Mouse (Mus musculus) hindbrain, postnatal 0 days (tissue): ENCODE measurements around the gene Tspan14. TPM values are rescaled to one million over a fixed set of nuclear protein-coding genes. Genes with fewer than 3 reads are reported as not detected.

Source experiments
- ATAC-seq: fragments of 200-750 bp; cut with Nextera tagmentation; 2 replicates; pipeline ENCODE4 v1.8.0; 2017; ENCODE audit warnings: mild to moderate bottlenecking, moderate TSS enrichment, moderate library complexity
- DNase-seq: peaks from one replicate; pipeline ENCODE4 v3.0.0-alpha.2; 2015; ENCODE audit warnings: low spot score
- H3K27ac ChIP-seq: fragments of 300-500 bp; sonication (generic); 2 replicates; pipeline ENCODE4 v1.5.1; 2014; ENCODE audit warnings: mild to moderate bottlenecking
- H3K27me3 ChIP-seq: fragments of 300-500 bp; sonication (generic); 2 replicates; pipeline ENCODE4 v1.6.1; 2014; ENCODE audit warnings: low read length, mixed read lengths; ENCODE audit not compliant: insufficient read depth
- H3K36me3 ChIP-seq: fragments of 300-500 bp; sonication (generic); 2 replicates; pipeline ENCODE4 v1.6.1; 2014; ENCODE audit warnings: low read length, mixed read lengths; ENCODE audit not compliant: insufficient read depth
- H3K4me1 ChIP-seq: fragments of 300-500 bp; sonication (generic); 2 replicates; pipeline ENCODE4 v1.6.1; 2014; ENCODE audit warnings: antibody characterized with exemption, low read length, mixed read lengths; ENCODE audit not compliant: insufficient read depth
- H3K4me2 ChIP-seq: fragments of 300-500 bp; sonication (generic); 2 replicates; pipeline ENCODE4 v1.6.1; 2014; ENCODE audit warnings: low read depth, mild to moderate bottlenecking, low read length, moderate library complexity, mixed read lengths
- H3K4me3 ChIP-seq: fragments of 300-500 bp; sonication (generic); 2 replicates; pipeline ENCODE4 v1.5.1; 2014; ENCODE audit warnings: low read length
- H3K9ac ChIP-seq: fragments of 300-500 bp; sonication (generic); replicated peaks from 2 replicates; pipeline ENCODE4 v1.6.1; 2014; ENCODE audit warnings: mild to moderate bottlenecking, low read length, moderate library complexity, mixed read lengths
- H3K9me3 ChIP-seq: fragments of 300-500 bp; sonication (generic); 2 replicates; pipeline ENCODE4 v1.6.1; 2016; ENCODE audit warnings: low read length, mixed read lengths
- CTCF ChIP-seq: IDR thresholded peaks from 2 replicates; pipeline ENCODE4 v1.5.1; 2016; ENCODE audit warnings: antibody characterized with exemption, control low read depth, low read depth
- WGBS: fragments of 180-500 bp; shearing (Covaris S2); extraction: QIAGEN DNeasy Blood & Tissue Kit; methylation state at CpG from one replicate; pipeline ENCODE4 v1.1.7; 2014; 5-methylcytosine and 5-hydroxymethylcytosine counted together
- polyA plus RNA-seq: library from polyadenylated mRNA; unstranded; fragments of >200 nt; fragmentation: Nextera tagmentation; extraction: Ambion mirVana; gene quantifications from 2 replicates; pipeline ENCODE4 v1.2.1, GENCODE M21; 2015
- total RNA-seq: library from RNA; depleted of rRNA; stranded (reverse); fragments of >200 nt; gene quantifications from 2 replicates; pipeline ENCODE4 v1.2.3, GENCODE M21; 2014

The Tspan14 gene
- total and polyA plus RNA-seq, 2 experiments from 2014 or later: 30.4 to 39.2 TPM

DNA sequence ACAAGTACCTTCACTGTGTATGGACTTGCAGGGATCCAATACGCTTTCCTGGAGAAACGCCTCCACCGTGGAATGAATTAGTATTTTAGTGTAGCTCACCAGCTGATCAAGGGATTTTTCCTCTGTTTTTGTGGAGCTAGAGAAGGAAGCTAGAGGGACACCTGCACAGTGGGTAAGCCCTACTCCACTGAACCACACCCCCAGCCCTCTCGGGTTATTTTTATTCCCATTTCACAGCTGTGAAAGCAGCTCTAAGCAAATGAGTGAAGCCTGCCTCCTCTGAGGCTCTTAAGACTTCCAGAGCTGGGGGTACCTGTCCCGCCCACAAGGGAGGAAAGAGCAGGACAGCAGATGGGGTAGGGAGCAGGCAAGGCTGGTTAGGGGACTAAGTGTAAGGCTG is 13.2 kb downstream of the Tspan14 start:
- Histone ChIP-seq H3K4me1 (peaks cover 57% of the 10 kb centered on the region), H3K9ac (no peak overlapping the region), H3K9me3 (no peaks in the 10 kb centered on the region), H3K27me3 (no peaks in the 10 kb centered on the region), H3K36me3 (no peaks in the 10 kb centered on the region), H3K4me2 (no peak overlapping the region), H3K27ac (no peak overlapping the region), H3K4me3 (no peak overlapping the region)
- TF ChIP-seq CTCF: no peak
- no peak for ATAC-seq
- no peak for DNase-seq
- 81% methylated on average over 5 of the region's 5 CpGs for WGBS

DNA sequence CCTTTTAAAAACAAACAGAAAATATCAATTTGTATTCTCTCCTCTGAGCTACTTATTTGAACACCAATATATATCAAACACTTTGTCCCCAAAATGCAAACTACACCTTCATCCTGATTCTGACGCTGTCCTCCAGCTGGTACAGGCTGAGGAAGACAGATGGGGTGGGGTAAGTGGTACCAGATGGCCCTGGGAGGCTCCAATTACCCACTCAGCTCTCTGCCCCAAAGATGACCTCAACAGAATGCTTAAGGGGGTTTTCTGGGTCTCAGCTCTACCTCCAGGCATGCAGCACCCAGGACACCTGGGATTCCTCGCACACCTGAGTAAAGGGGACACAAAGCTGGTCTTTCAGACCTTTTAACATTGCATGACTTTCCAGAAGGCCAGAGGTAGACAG is 13.9 kb downstream of the Tspan14 start:
- Histone ChIP-seq H3K36me3 (no peaks in the 10 kb centered on the region), H3K4me3 (no peak overlapping the region), H3K27me3 (no peaks in the 10 kb centered on the region), H3K4me1 (peaks cover 50% of the 10 kb centered on the region), H3K4me2 (no peak overlapping the region), H3K9ac (no peak overlapping the region), H3K27ac (no peak overlapping the region), H3K9me3 (no peaks in the 10 kb centered on the region)
- 57% methylated on average over 2 of the region's 2 CpGs for WGBS
- no peak for TF ChIP-seq CTCF
- DNase-seq: no peak
- no peak for ATAC-seq

GRCm38 (mm10) chr14:40952301-40952700 is 14.3 kb downstream of the Tspan14 start:
- no peak overlapping the region for H3K4me3 ChIP-seq
- no peak overlapping the region for H3K27ac ChIP-seq
- H3K9me3 ChIP-seq: no peaks in the 10 kb centered on the region
- ATAC-seq (no peak), DNase-seq (no peak)
- H3K9ac ChIP-seq: no peak overlapping the region
- 89% methylated on average over 3 of the region's 3 CpGs for WGBS
- H3K4me2 ChIP-seq: no peak overlapping the region
- H3K4me1 ChIP-seq: peaks cover 46% of the 10 kb centered on the region
- no peak for TF ChIP-seq CTCF
- H3K36me3 ChIP-seq: no peaks in the 10 kb centered on the region
- no peaks in the 10 kb centered on the region for H3K27me3 ChIP-seq

- H3K27me3 ChIP-seq: no peaks in the 10 kb centered on the region
- no peak for TF ChIP-seq CTCF
- no peak overlapping the region for H3K9ac ChIP-seq
- no peaks in the 10 kb centered on the region for H3K9me3 ChIP-seq
- H3K27ac ChIP-seq: no peak overlapping the region; the same call in 1 of the 2 replicates
- no peak overlapping the region for H3K4me3 ChIP-seq
- peaks cover 24% of the 10 kb centered on the region for H3K4me1 ChIP-seq
- DNase-seq (no peak), ATAC-seq (no peak)
- no peak overlapping the region for H3K4me2 ChIP-seq
- WGBS: 68% methylated on average over 7 of the region's 7 CpGs
- H3K36me3 ChIP-seq: no peaks in the 10 kb centered on the region
Measured at GRCm38 (mm10) chr14:40949730-40950614, 16.6 kb downstream of the Tspan14 start.

DNA sequence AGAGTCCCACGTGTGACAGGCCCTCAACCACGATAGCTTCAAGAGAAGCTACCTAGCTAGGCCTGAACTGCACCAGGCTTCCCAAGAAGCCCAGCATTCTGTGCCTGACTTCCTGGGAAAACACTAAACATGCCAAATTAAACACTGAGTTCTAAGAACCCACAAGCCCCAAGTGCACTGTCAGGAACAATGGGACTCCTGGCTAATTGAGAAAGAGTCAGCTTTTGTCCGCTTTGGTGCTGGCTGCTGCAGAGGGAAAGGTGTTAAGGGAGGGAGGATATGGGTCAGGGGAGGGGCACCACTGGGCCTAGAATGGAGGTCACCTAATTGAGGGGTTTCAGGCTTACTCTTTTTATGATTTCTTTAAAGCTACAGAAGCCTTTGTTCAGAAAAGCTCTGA is 17.6 kb downstream of the Tspan14 start:
- H3K4me1 ChIP-seq: peaks cover 16% of the 10 kb centered on the region; the same call in 1 of the 2 replicates
- H3K4me2 ChIP-seq: no peak overlapping the region
- H3K27me3 ChIP-seq: no peaks in the 10 kb centered on the region
- no peak overlapping the region; the same call in 1 of the 2 replicates for H3K27ac ChIP-seq
- ATAC-seq (0 out of 2 replicates have a peak, but pooled peaks have one; percentile 19), DNase-seq (no peak)
- H3K9me3 ChIP-seq: no peaks in the 10 kb centered on the region
- WGBS: 44% methylated on average over 3 of the region's 3 CpGs
- no peak overlapping the region for H3K4me3 ChIP-seq
- TF ChIP-seq CTCF: no peak
- H3K9ac ChIP-seq: no peak overlapping the region
- no peaks in the 10 kb centered on the region for H3K36me3 ChIP-seq

DNA sequence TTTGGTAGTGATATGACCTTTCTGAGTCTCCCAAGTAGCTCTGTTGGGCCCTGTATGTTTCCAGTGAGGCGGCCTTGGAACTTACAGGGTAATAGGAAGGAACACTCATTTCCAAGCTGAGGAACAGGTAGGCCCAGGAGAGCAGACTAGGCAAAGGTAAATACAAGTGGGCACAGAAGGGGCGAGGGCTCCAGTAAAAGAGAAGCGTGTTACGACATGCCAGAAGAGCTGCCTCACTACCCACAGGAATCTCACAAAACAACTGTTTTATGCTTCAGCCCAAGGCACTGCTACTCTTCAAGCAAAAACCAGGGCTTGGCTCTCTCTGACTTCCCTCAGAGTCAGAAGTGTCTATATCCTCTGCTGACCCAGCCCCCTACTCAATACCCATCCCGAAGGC is 18.1 kb downstream of the Tspan14 start:
- no peak for TF ChIP-seq CTCF
- Histone ChIP-seq H3K4me2 (no peak overlapping the region), H3K9ac (no peak overlapping the region), H3K27me3 (no peaks in the 10 kb centered on the region), H3K36me3 (no peaks in the 10 kb centered on the region), H3K9me3 (no peaks in the 10 kb centered on the region), H3K27ac (no peak overlapping the region; the same call in 1 of the 2 replicates), H3K4me1 (peaks cover 14% of the 10 kb centered on the region; the same call in 1 of the 2 replicates), H3K4me3 (no peak overlapping the region)
- DNase-seq: no peak
- ATAC-seq: no peak
- 90% methylated on average over 5 of the region's 5 CpGs for WGBS
